Mouse (Mus musculus): ENCODE measurements around the gene Plekhg5. TPM values are rescaled to one million over a fixed set of nuclear protein-coding genes. Genes with fewer than 3 reads are reported as not detected.

Gene Plekhg5
- polyA plus RNA-seq, 1 experiment, result 65.8 TPM

DNA sequence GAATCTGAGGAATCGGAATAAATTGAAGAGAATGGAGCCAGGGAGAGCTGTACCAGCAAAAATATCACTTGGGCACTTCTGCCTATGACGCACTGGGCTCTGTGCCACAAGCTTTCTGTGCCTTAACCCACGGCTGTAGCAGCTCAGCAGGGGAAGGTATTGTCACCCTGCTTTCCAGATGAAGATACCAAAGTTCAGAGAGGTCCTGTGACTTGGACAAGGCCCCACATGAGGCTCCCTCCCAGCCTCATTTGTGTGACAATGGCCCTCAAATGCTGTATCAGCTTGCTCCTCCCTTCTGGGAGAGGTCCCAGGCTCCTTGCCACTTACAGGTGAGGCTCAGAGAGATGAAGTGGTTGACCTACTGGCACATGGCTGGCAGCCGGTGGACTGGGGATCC lies 15.8 kb downstream of the Plekhg5 start:
- Histone ChIP-seq H3K4me3 (peak overlapping the region; percentile 67), H3K27me3 (ENCODE audit: control insufficient read depth, insufficient read depth, insufficient read length) (no peaks in the 10 kb centered on the region)
- TF ChIP-seq E2F4 (IDR thresholded peaks at IDR 0.05; ENCODE audit: insufficient read depth) (no peak), SRF (IDR thresholded peaks at IDR 0.05; ENCODE audit: control insufficient read depth, insufficient read length, low read depth) (no peak), TCF3 (IDR thresholded peaks at IDR 0.05; ENCODE audit: insufficient read length, low read depth) (no peak), CEBPB (IDR thresholded peaks at IDR 0.05; ENCODE audit: insufficient read depth, poor library complexity, severe bottlenecking) (no peak), TCF12 (IDR thresholded peaks at IDR 0.05; ENCODE audit: insufficient read depth, poor library complexity, severe bottlenecking) (no peak), MYOG (IDR thresholded peaks at IDR 0.05; ENCODE audit: control insufficient read depth in 1 of 3, insufficient read depth in 1 of 3, insufficient read length in 2 of 3, low read depth in 2 of 3) (no peak), POLR2A (IDR thresholded peaks at IDR 0.05; ENCODE audit: insufficient read length, low read depth) (no peak), MAX (IDR thresholded peaks at IDR 0.05; ENCODE audit: low read depth) (no peak), REST (IDR thresholded peaks at IDR 0.05; ENCODE audit: insufficient read depth, insufficient read length) (no peak), POLR2AphosphoS2 (IDR thresholded peaks at IDR 0.05; ENCODE audit: insufficient read length, low read depth) (no peak), MYOD1 (IDR thresholded peaks at IDR 0.05; ENCODE audit: control insufficient read depth in 1 of 3, insufficient read length in 2 of 3, low read depth in 2 of 3) (no peak), USF1 (IDR thresholded peaks at IDR 0.05; ENCODE audit: low read depth) (no peak)

DNA sequence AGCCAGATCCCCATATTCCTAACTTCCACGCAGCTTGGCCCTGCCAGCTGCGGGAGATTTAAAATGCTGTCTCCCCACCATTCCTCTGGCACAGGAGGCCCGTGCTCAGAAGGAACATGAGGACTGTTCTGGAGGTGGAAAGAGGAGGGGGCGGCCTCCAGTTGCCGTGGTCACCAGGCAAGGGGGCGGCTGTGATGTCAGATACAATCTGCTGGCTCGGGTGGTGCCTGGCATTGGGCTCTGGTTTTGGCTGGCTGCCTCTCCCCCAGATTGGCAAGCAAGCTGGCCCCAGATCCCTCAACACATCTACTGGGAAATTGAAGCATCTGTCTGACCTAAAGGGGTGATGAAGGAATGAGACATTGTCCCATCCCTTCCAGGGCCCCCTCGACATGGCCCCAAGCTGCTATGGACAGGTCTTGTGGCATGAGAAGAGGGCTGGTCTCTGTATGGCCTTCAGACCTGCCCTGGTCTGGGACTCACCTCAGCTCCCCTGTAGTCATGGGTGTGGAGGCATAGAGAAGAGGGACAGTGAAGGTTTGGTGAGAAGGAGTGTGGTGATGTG lies 16.3 kb downstream of the Plekhg5 start:
- peak overlapping the region; percentile 78 for H3ac ChIP-seq (ENCODE audit: control insufficient read depth, insufficient read length)
- no peaks in the 10 kb centered on the region for H3K27me3 ChIP-seq (ENCODE audit: control insufficient read depth, insufficient read depth, insufficient read length)
- peaks cover 41% of the 10 kb centered on the region for H3K79me2 ChIP-seq (ENCODE audit: control insufficient read depth, insufficient read depth)
- peak in 1 of 3 experiments; percentile 37 for TF ChIP-seq MYOG (IDR thresholded peaks at IDR 0.05; ENCODE audit: control insufficient read depth in 1 of 3, insufficient read depth in 1 of 3, insufficient read length in 2 of 3, low read depth in 2 of 3)
- peak; percentile 41 for TF ChIP-seq POLR2AphosphoS2 (IDR thresholded peaks at IDR 0.05; ENCODE audit: insufficient read length, low read depth)
- no peak for TF ChIP-seq REST (IDR thresholded peaks at IDR 0.05; ENCODE audit: insufficient read depth, insufficient read length)
- peak overlapping the region; percentile 87 for H3K4me2 ChIP-seq (ENCODE audit: low read depth)
- H3K36me3 ChIP-seq (ENCODE audit: control insufficient read depth, insufficient read depth), result peaks cover 3% of the 10 kb centered on the region
- peak overlapping the region; percentile 67 for H3K4me3 ChIP-seq

More for the DNA sequence above, 15.8 kb downstream of the Plekhg5 start:
- H3K36me3 ChIP-seq (ENCODE audit: control insufficient read depth, insufficient read depth), result peaks cover 3% of the 10 kb centered on the region
- peak overlapping the region; percentile 87 for H3K4me2 ChIP-seq (ENCODE audit: low read depth)
- peaks cover 38% of the 10 kb centered on the region for H3K79me2 ChIP-seq (ENCODE audit: control insufficient read depth, insufficient read depth)
- H3ac ChIP-seq (ENCODE audit: control insufficient read depth, insufficient read length), result peak overlapping the region; percentile 78

DNA sequence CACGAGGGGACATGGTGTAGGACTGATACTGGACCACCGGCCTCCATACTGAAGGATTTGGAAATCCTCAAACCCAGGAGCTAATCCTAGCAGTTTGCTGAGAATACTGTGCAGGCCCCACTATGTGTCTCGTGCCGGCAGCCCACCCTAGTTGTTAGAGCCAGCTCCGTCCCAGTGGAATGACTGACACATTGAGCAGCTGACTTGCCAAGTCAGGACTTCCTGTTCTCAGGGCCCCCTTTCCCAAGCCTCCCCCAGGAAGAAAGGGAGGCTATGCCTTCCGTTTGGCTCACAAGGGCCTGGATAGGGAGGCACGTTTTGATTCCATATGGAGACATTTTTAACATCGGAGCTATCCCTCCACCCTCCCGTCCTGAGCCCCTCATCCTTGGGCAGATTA lies 17.9 kb downstream of the Plekhg5 start:
- H3K27me3 ChIP-seq (ENCODE audit: control insufficient read depth, insufficient read depth, insufficient read length), result no peaks in the 10 kb centered on the region
- H3ac ChIP-seq (ENCODE audit: control insufficient read depth, insufficient read length), result no peak overlapping the region
- TF ChIP-seq MAX (IDR thresholded peaks at IDR 0.05; ENCODE audit: low read depth), result no peak
- TF ChIP-seq MYOD1 (IDR thresholded peaks at IDR 0.05; ENCODE audit: control insufficient read depth in 1 of 3, insufficient read length in 2 of 3, low read depth in 2 of 3), result peak in 1 of 3 experiments; percentile 17
- no peak for TF ChIP-seq TCF12 (IDR thresholded peaks at IDR 0.05; ENCODE audit: insufficient read depth, poor library complexity, severe bottlenecking)
- no peak for TF ChIP-seq TCF3 (IDR thresholded peaks at IDR 0.05; ENCODE audit: insufficient read length, low read depth)
- TF ChIP-seq REST (IDR thresholded peaks at IDR 0.05; ENCODE audit: insufficient read depth, insufficient read length), result no peak
- no peak overlapping the region for H3K4me3 ChIP-seq
- H3K36me3 ChIP-seq (ENCODE audit: control insufficient read depth, insufficient read depth), result peaks cover 3% of the 10 kb centered on the region
- H3K4me2 ChIP-seq (ENCODE audit: low read depth), result peak overlapping the region; percentile 32
- peaks cover 55% of the 10 kb centered on the region for H3K79me2 ChIP-seq (ENCODE audit: control insufficient read depth, insufficient read depth)

DNA sequence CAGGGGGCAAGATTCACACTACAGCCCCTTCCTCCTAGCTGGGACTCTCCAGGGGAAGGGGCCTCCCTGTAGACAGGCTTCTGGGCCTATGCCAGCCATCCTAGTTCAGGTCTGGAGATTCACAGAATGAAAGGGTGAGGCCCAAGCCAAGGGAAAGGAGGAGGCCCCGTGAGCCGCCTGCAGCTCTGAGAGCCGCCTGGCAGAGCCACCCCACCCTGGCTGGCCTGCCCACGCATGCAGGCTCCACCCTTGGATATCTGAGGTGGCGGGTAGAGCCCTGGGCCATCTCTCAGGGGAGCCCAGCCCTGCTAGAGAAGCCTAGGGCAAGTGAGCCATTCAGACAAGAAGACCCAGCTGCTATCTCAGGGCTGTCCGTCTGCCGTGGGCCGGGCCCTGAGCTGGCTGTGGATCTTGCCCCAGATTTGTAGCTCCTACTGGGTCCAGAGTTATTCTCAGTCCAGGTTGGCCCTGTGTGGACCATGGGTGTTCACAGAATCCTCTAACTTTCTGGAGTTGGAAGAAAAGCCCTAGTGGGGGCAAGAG lies 20.5 kb downstream of the Plekhg5 start:
- Histone ChIP-seq H3K36me3 (ENCODE audit: control insufficient read depth, insufficient read depth) (peaks cover 3% of the 10 kb centered on the region), H3K79me2 (ENCODE audit: control insufficient read depth, insufficient read depth) (peaks cover 64% of the 10 kb centered on the region), H3K4me3 (no peak overlapping the region), H3K27me3 (ENCODE audit: control insufficient read depth, insufficient read depth, insufficient read length) (no peaks in the 10 kb centered on the region), H3ac (ENCODE audit: control insufficient read depth, insufficient read length) (no peak overlapping the region), H3K4me2 (ENCODE audit: low read depth) (peak overlapping the region; percentile 87)
- no peak for TF ChIP-seq SRF (IDR thresholded peaks at IDR 0.05; ENCODE audit: control insufficient read depth, insufficient read length, low read depth)
- TF ChIP-seq MYOD1 (IDR thresholded peaks at IDR 0.05; ENCODE audit: control insufficient read depth in 1 of 3, insufficient read length in 2 of 3, low read depth in 2 of 3), result peak in 1 of 3 experiments; percentile 30
- TF ChIP-seq TCF12 (IDR thresholded peaks at IDR 0.05; ENCODE audit: insufficient read depth, poor library complexity, severe bottlenecking), result no peak
- TF ChIP-seq CEBPB (IDR thresholded peaks at IDR 0.05; ENCODE audit: insufficient read depth, poor library complexity, severe bottlenecking), result no peak
- no peak for TF ChIP-seq MAX (IDR thresholded peaks at IDR 0.05; ENCODE audit: low read depth)
- peak in 2 of 3 experiments; percentile 14 to 64 for TF ChIP-seq MYOG (IDR thresholded peaks at IDR 0.05; ENCODE audit: control insufficient read depth in 1 of 3, insufficient read depth in 1 of 3, insufficient read length in 2 of 3, low read depth in 2 of 3)
- no peak for TF ChIP-seq USF1 (IDR thresholded peaks at IDR 0.05; ENCODE audit: low read depth)
- TF ChIP-seq TCF3 (IDR thresholded peaks at IDR 0.05; ENCODE audit: insufficient read length, low read depth), result no peak
- no peak for TF ChIP-seq REST (IDR thresholded peaks at IDR 0.05; ENCODE audit: insufficient read depth, insufficient read length)
- peak; percentile 61 for TF ChIP-seq POLR2A (IDR thresholded peaks at IDR 0.05; ENCODE audit: insufficient read length, low read depth)
- TF ChIP-seq E2F4 (IDR thresholded peaks at IDR 0.05; ENCODE audit: insufficient read depth), result no peak
- TF ChIP-seq POLR2AphosphoS2 (IDR thresholded peaks at IDR 0.05; ENCODE audit: insufficient read length, low read depth), result peak; percentile 57

DNA sequence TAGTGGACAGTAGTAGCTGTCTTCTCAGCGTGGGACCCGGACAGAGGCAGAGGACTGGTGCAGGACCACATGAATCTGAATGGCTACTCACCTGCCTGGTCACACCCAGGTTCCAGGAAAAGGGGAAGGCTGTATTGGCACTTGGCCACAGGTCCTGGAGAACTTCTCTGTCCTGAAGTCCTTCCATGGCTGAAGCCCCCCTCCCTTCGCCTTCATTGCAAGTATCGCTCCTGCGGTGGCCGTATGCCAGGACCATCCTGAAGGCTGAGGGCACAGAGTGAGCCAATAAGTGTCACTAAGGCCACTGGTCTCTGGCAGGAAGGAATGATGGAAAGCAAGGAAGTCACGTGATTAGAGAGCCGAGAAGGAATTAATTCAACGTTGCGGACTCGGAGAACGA lies 21.9 kb downstream of the Plekhg5 start:
- Histone ChIP-seq H3K4me3 (no peak overlapping the region), H3ac (ENCODE audit: control insufficient read depth, insufficient read length) (no peak overlapping the region), H3K79me2 (ENCODE audit: control insufficient read depth, insufficient read depth) (peaks cover 55% of the 10 kb centered on the region), H3K4me2 (ENCODE audit: low read depth) (no peak overlapping the region), H3K36me3 (ENCODE audit: control insufficient read depth, insufficient read depth) (no peaks in the 10 kb centered on the region), H3K27me3 (ENCODE audit: control insufficient read depth, insufficient read depth, insufficient read length) (no peaks in the 10 kb centered on the region)
- TF ChIP-seq E2F4 (IDR thresholded peaks at IDR 0.05; ENCODE audit: insufficient read depth) (no peak), MYOG (IDR thresholded peaks at IDR 0.05; ENCODE audit: control insufficient read depth in 1 of 3, insufficient read depth in 1 of 3, insufficient read length in 2 of 3, low read depth in 2 of 3) (no peak), CEBPB (IDR thresholded peaks at IDR 0.05; ENCODE audit: insufficient read depth, poor library complexity, severe bottlenecking) (no peak)
